Mouse (Mus musculus) frontal cortex, postnatal 36 days (tissue): ENCODE data around the gene Piwil1.
"Not testable (repeated sequence)": the region's sequence is repeated elsewhere in the genome, so short reads cannot be mapped to it uniquely, and the experiment has no call there.

Source experiments
- DNase-seq, 2 experiments: peaks; one replicate each; pipeline ENCODE4 v3.0.0; 2022; ENCODE audit warnings: low spot score in 2 of 2

Piwil1 gene

DNA sequence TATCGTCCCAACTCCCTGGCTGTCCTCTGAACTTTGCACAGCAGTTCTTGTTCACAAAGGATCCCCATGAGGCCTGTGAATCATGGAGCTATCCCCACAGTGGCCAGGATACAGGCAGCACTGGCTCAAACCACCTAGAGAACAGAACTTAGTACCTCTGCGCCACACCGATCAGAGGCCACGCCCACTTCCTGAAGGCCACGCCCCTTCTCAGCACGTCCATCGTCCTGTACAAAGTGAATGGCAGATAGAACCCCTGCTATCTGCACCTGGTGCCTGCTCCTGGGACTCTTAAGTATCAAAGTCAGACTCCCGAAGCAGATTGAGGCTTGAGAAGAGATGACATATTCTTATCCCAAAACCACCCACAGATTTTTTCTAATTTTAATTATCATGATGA, 8.3 kb downstream of the Piwil1 start:
- no peak for DNase-seq

- DNase-seq = peak in 1 of 2 experiments; percentile 34
These were observed 9.5 kb downstream of the Piwil1 start for GRCm38 (mm10) chr5:128711847-128712246.

DNA sequence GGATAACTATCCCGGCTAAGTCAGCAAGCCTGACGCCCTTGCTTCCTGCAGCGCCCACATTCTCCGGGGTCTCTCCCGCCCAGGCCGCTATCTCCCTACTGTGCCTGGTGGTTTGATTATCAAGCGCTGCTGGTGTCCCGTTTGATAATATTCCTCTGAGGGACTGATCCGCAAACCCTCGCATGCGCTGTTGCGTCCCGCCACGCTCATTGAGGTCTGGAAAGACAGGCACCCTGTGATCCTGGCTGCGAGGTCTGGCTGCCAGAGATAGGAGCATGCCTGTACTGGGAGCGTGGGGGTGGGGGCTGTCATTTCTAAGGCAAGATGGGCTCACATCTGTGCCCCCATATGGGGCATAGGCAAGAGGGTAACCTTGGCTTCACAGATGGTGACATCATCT, 12.8 kb downstream of the Piwil1 start:
- no peak for DNase-seq

DNA sequence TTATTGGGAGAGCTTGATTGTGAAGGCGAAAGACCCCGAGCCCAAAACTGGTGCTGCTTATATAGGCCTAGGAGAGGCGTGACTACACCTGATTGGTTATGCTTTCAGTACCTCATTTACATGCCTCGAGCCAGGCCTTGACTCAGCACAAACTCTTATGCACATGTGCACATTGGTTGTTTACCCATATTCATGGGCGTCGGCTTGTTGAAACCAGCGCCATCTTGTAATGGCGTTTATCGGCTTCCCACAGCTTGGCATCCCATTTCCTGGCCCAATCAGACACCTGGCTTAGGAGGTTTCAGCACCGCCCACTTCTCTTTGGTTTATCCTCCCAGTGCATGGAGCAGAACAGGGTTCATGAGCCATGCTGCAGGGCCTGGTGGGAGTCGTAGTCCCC, 18.1 kb downstream of the Piwil1 start:
- DNase-seq = not testable (repeated sequence)

GRCm38 (mm10) chr5:128729341-128729740, 27.0 kb downstream of the Piwil1 start:
- DNase-seq = no peak

GRCm38 (mm10) chr5:128730634-128731033, 28.3 kb downstream of the Piwil1 start:
- peak in 1 of 2 experiments; percentile 26 for DNase-seq

GRCm38 (mm10) chr5:128732416-128733014, 30.2 kb downstream of the Piwil1 start:
- DNase-seq = no peak

DNA sequence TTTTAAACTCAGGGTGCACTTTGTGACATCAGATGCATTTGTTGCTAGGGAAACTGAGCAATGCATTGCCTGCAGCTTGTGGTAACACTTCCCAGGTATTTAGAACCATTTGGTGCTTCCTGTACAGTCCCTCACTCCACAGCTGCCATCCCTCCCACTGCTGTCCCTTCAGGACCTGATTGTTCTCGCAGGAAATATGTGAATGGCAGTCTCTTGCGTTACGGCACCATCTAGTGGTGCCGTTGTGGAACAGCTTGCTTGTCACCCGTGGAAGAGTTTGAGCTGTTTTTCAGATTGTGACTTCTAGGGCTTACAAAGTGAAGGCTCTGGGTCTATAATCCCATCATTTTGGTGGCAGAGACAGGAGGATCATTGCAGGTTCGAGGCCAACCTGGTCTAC, 31.6 kb downstream of the Piwil1 start:
- peak; percentile 44 to 64 for DNase-seq

GRCm38 (mm10) chr5:128735921-128736320, 33.6 kb downstream of the Piwil1 start:
- no peak for DNase-seq

GRCm38 (mm10) chr5:128739168-128739837, 37.0 kb downstream of the Piwil1 start:
- DNase-seq = no peak

GRCm38 (mm10) chr5:128739838-128740171, 37.5 kb downstream of the Piwil1 start:
- no peak for DNase-seq

DNA sequence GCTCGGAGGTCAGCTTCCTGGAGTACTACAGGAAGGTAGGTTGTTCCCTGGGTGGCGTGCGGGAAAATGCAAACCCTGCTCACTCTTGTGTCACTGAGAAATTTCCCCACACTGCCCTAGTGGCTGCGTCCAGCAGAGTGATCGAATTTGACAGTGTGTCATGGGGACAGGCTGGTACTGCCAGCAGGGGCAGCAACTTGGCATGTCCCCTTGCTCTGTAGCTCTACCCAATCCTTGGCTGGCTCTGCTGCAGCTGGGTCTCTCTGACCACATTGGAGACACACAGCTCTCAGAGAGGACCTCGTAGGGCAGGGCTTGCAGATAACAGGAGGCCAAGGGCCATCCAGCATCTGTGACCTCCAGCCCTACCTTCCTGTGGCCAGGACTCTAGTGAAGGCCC, 42.0 kb downstream of the Piwil1 start:
- no peak for DNase-seq

DNA sequence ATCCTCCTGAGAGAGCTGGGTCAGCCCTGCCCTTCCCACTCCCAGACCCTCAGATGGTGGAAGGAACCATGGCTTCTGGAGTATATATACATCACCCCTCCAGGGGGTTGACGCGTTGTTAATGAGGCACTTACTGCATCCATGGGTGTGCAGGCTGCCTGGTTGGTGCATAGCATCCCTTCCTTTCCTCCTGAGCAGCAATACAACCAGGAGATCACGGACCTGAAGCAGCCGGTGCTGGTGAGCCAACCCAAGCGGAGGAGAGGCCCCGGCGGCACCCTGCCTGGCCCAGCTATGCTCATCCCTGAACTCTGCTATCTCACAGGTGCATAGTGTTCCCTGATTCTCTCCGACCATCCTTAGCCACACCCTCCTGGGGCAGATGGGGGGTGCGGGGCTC, 42.9 kb downstream of the Piwil1 start:
- DNase-seq = no peak

- peak; percentile 28 to 61 for DNase-seq
These were observed 43.9 kb downstream of the Piwil1 start for GRCm38 (mm10) chr5:128746261-128746660.

DNA sequence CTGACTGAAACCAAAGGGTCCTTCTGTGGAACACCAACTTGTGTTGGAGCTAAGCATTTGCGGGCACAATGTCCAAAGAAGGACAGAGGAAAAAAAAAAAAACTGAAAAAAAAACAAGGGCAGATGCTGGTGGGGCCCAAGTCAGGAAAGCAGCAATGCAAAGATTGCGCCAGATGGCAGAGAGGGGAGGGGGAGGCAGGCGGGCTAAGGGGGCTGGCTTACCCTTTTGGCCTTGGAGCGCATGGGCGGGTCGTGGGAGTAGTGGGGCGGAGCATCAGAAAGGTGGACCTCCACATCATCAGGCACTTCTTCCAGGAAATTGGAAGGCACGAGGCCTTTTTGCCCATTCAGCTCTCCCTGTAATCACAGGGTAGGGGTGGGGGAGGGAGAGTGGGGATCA, 58.8 kb downstream of the Piwil1 start:
- DNase-seq = no peak

GRCm38 (mm10) chr5:128769026-128769631, 66.8 kb downstream of the Piwil1 start:
- DNase-seq = no peak

GRCm38 (mm10) chr5:128776386-128776785, 74.1 kb downstream of the Piwil1 start:
- no peak for DNase-seq

DNA sequence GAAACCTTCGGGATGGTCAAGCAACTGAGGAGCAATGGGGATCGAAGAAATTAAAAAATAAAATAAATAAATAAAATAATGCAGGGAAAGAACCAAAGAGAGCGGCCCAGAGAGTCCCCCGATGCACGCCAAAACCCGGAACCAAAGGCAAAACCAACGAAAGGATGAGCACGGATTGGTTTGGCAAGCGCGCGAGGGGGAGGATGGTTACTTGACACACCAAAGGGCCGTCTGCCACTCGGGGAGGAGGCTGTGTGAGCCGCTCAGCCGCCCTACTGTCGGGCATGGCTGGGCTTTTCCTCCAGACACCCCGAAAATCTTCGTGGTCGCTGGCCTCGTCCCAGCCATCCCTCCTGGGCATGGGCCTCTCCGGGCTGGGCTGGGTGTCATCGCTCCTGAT, 79.3 kb downstream of the Piwil1 start:
- no peak for DNase-seq

DNA sequence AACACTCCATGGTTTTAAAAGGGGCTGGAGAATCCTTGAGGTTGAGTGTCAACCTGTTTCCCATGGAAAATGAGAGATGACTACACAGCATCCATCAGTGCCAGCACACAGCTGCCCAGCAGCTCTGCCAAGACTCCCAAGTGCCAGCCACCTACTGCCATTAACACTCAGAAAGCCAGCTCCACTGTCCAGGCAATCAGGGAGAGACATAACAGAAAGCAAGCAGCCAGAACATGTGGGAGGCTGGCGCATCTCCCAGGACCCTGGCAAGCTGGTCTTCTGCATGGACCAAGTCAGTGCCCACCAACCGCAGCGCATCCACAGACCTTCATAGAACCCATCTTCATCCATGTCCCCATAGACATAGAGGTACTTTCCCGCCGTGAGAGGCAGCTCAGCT, 98.3 kb downstream of the Piwil1 start:
- peak in 1 of 2 experiments; percentile 47 for DNase-seq
